Mouse (Mus musculus): ENCODE measurements around the gene Nphs2.

DNA sequence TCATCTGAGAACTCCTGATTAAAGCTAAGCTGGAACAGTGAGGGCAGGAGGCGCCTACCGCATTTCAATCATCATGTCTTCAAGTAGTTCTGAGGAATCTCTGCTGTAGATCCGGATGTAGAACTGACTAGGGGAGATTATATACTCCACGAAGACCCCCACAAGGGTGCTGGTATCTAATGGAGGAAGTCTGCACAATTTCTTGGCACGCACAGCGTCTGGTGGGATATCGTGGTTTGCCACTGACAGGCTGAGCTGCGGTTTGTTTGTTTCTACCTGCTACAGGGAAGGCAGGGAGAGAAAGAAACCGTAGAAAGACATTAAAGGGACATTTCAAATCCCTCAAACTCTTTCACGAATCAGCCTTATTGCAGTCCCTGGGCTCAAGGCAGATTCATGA lies 26.3 kb upstream of the Nphs2 start:
- no peak for TF ChIP-seq FLI1 (IDR thresholded peaks at IDR 0.05; ENCODE audit: low read length)
- no peak for TF ChIP-seq GATA1 (IDR thresholded peaks at IDR 0.05; ENCODE audit: borderline replicate concordance, low read length)

Data from megakaryocyte, embryonic 14.5 days (primary cell).